8 mouse cellular contexts compared by ENCODE assay signal in the genomic region with DNA sequence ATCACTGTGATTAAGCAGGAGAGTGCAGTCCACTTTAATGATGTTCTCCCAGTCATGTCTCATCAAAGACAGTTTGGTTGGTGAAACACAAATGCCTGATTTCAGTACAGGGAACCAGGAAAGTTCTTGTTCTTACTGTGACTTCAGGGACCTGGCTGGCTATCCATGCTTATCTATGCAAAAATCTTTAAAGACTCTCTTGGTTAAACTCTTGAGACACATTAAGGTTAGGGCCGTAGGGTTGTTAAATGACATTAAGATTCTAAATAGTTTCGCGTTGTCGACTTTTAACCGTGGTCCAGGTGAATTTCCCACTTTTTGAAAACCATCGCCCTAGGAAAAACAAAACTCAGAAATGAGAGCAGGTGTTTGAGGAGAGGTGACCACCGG. TPM values are rescaled to one million over a fixed set of nuclear protein-coding genes. Genes with fewer than 3 reads are reported as not detected.
DNase-seq lines count a peak whose midpoint lies in the region; ATAC-seq and TF ChIP-seq lines count a peak whose summit lies in the region.

No protein-coding gene starts in this region.

- H3K27me3 ChIP-seq in cerebellum, adult 2 months (ENCODE audit: control insufficient read depth, insufficient read depth, low read length), result no peaks in the 10 kb centered on the region
- H3K27me3 ChIP-seq in spleen, adult 2 months (ENCODE audit: control insufficient read depth, insufficient read depth, low read length), result no peaks in the 10 kb centered on the region
- H3K27me3 ChIP-seq in limb, embryonic 14.5 days (ENCODE audit: control insufficient read depth, insufficient read depth, low read length), result no peaks in the 10 kb centered on the region
- H3K27me3 ChIP-seq in stomach, embryonic 14.5 days (ENCODE audit: control insufficient read depth, insufficient read depth, low read length), result no peaks in the 10 kb centered on the region

- H3K4me2 ChIP-seq in limb, embryonic 14.5 days (replicated peaks; ENCODE audit: low read depth, low read length, severe bottlenecking), result peak overlapping the region; percentile 48
- peak overlapping the region; percentile 42 for H3K4me2 ChIP-seq in stomach, embryonic 14.5 days (replicated peaks; ENCODE audit: low read depth, low read length)

- H3K9me3 ChIP-seq in limb, embryonic 14.5 days (ENCODE audit: control insufficient read depth, low read length), result no peaks in the 10 kb centered on the region
- H3K9me3 ChIP-seq in stomach, embryonic 14.5 days (ENCODE audit: control insufficient read depth, low read depth, low read length), result no peaks in the 10 kb centered on the region

- H3K36me3 ChIP-seq in spleen, adult 2 months (ENCODE audit: control insufficient read depth, insufficient read depth, low read length), result no peaks in the 10 kb centered on the region
- H3K36me3 ChIP-seq in limb, embryonic 14.5 days (ENCODE audit: control insufficient read depth, insufficient read depth, low read length), result no peaks in the 10 kb centered on the region
- no peaks in the 10 kb centered on the region for H3K36me3 ChIP-seq in stomach, embryonic 14.5 days (ENCODE audit: control insufficient read depth, insufficient read depth, low read length)

- H3K9ac ChIP-seq in limb, embryonic 14.5 days (ENCODE audit: low read depth, low read length, severe bottlenecking), result peak overlapping the region; percentile 93
- peak overlapping the region; percentile 49; the same call in 1 of the 2 replicates for H3K9ac ChIP-seq in stomach, embryonic 14.5 days (replicated peaks; ENCODE audit: low read depth, low read length)

- DNase-seq in cerebellum, adult 2 months, result no peak
- DNase-seq in spleen, adult 2 months (ENCODE audit: low read depth in 1 of 2, low spot score in 2 of 2), result no peak
- DNase-seq in spleen, adult 18-20 months, result no peak
- no peak for DNase-seq in limb, embryonic 14.5 days (ENCODE audit: low spot score)
- DNase-seq in frontal cortex, postnatal 14 days (ENCODE audit: low spot score in 2 of 2), result no peak

- 3% methylated on average over 7 of the region's 7 CpGs for WGBS in cerebellum, adult 2 months
- under 1% methylated on average over 7 of the region's 7 CpGs for WGBS in spleen, adult 2 months
- WGBS in limb, embryonic 14.5 days, result 2% methylated on average over 7 of the region's 7 CpGs
- WGBS in stomach, embryonic 14.5 days, result 1% methylated on average over 7 of the region's 7 CpGs

- no peak for TF ChIP-seq CTCF in cerebellum, adult 2 months (IDR thresholded peaks at IDR 0.05; ENCODE audit: borderline replicate concordance, insufficient read depth, low read depth, low read length)
- no peak for TF ChIP-seq CTCF in spleen, adult 2 months (IDR thresholded peaks at IDR 0.05; ENCODE audit: extremely low read depth, insufficient read depth, insufficient read length, insufficient replicate concordance)

- H3K4me1 ChIP-seq in cerebellum, adult 2 months (ENCODE audit: control insufficient read depth, insufficient read depth, low read length), result no peaks in the 10 kb centered on the region
- H3K4me1 ChIP-seq in spleen, adult 2 months (ENCODE audit: control insufficient read depth, insufficient read depth, insufficient read length), result no peaks in the 10 kb centered on the region; the same call in 1 of the 2 replicates
- no peaks in the 10 kb centered on the region for H3K4me1 ChIP-seq in limb, embryonic 14.5 days (ENCODE audit: control insufficient read depth, insufficient read depth, low read length)
- no peaks in the 10 kb centered on the region for H3K4me1 ChIP-seq in stomach, embryonic 14.5 days (ENCODE audit: control insufficient read depth, insufficient read depth, low read length)

- H3K27ac ChIP-seq in cerebellum, adult 2 months (ENCODE audit: insufficient read depth, low read length), result 0 out of 2 replicates have a peak overlapping the region, but pooled peaks have one; percentile 69
- peak overlapping the region; percentile 99 for H3K27ac ChIP-seq in spleen, adult 2 months (ENCODE audit: insufficient read depth, low read length)
- peak overlapping the region; percentile 94; the same call in 1 of the 2 replicates for H3K27ac ChIP-seq in limb, embryonic 14.5 days (replicated peaks; ENCODE audit: low read depth, low read length)
- H3K27ac ChIP-seq in stomach, embryonic 14.5 days (ENCODE audit: low read length), result peak overlapping the region; percentile 89; the same call in 1 of the 2 replicates

- TF ChIP-seq POLR2A in cerebellum, adult 2 months (IDR thresholded peaks at IDR 0.05; ENCODE audit: borderline replicate concordance, insufficient read depth, low read length), result no peak
- no peak for TF ChIP-seq POLR2A in spleen, adult 2 months (IDR thresholded peaks at IDR 0.05; ENCODE audit: low read depth, low read length)
- no peak for TF ChIP-seq POLR2A in limb, embryonic 14.5 days (IDR thresholded peaks at IDR 0.05; ENCODE audit: borderline replicate concordance, extremely low read depth, insufficient read depth, insufficient read length)

- H3K4me3 ChIP-seq in cerebellum, adult 2 months (replicated peaks; ENCODE audit: insufficient read depth, low read depth, low read length), result peak overlapping the region; percentile 71
- H3K4me3 ChIP-seq in spleen, adult 2 months (ENCODE audit: extremely low read depth, insufficient read depth, insufficient read length), result peak overlapping the region; percentile 71
- H3K4me3 ChIP-seq in limb, embryonic 14.5 days (replicated peaks; ENCODE audit: low read length), result peak overlapping the region; percentile 62
- peak overlapping the region; percentile 50 for H3K4me3 ChIP-seq in stomach, embryonic 14.5 days (ENCODE audit: low read depth, low read length)

- no peak for ATAC-seq in cerebellum, adult (ENCODE audit: insufficient number of reproducible peaks, low FRiP score, low TSS enrichment)
- no peak for ATAC-seq in limb, embryonic 14.5 days (ENCODE audit: low FRiP score, low read depth)
- ATAC-seq in stomach, embryonic 14.5 days (ENCODE audit: insufficient number of reproducible peaks, insufficient read depth, low FRiP score, low read depth), result no peak
- no peak for ATAC-seq in megakaryocyte progenitor cell, adult 5-6 weeks (replicated peaks; ENCODE audit: poor library complexity)

RNA-seq across cellular contexts. Expression of gene Gbe1, which starts 0.3 kb away (rescaled TPM):
- 10.2 and 10.8 TPM in 2 replicates for polyA plus RNA-seq in cerebellum, adult 2 months (2012; rRNA removed)
- polyA plus RNA-seq in spleen, adult 2 months (2012; rRNA removed), result 4.4 and 5.1 TPM in 2 replicates
- 7.0 and 7.5 TPM in 2 replicates for polyA plus RNA-seq in limb, embryonic 14.5 days (2012; rRNA removed)
- 13.9 and 14.1 TPM in 2 replicates for polyA plus RNA-seq in limb, embryonic 14.5 days (2014; fragmentation: Nextera tagmentation; extraction: Ambion mirVana)
- polyA plus RNA-seq in stomach, embryonic 14.5 days (2014; fragmentation: Nextera tagmentation; extraction: Ambion mirVana), result 23.2 and 29.6 TPM in 2 replicates
- 54.2 and 68.9 TPM in 2 replicates for total RNA-seq in megakaryocyte progenitor cell, adult 5-6 weeks (2015)
- 43.6 and 52.5 TPM in 2 replicates for total RNA-seq in megakaryocyte progenitor cell, adult 5-6 weeks (2017)
